Mouse (Mus musculus): ENCODE measurements around the gene Cep41. TPM values are rescaled to one million over a fixed set of nuclear protein-coding genes. Genes with fewer than 3 reads are reported as not detected.

Cep41 gene
- total RNA-seq, 2 experiments from 2014 or later: 2.5 to 2.7 TPM

- intact Hi-C loops (cut with DNase I): no loop called here
These were observed 57.2 kb downstream of the Cep41 start for GRCm38 (mm10) chr6:30636186-30636842.

GRCm38 (mm10) chr6:30635361-30635862 lies 58.1 kb downstream of the Cep41 start:
- no peak for DNase-seq
- intact Hi-C loops (cut with DNase I): no loop called here

More at GRCm38 (mm10) chr6:30636186-30636842, 57.2 kb downstream of the Cep41 start:
- DNase-seq: no peak

GRCm38 (mm10) chr6:30629989-30630388 lies 63.6 kb downstream of the Cep41 start:
- intact Hi-C loops (cut with DNase I): no loop called here
- DNase-seq: no peak

- intact Hi-C loops (cut with DNase I): no loop called here
- DNase-seq: no peak
These were observed 65.4 kb downstream of the Cep41 start for GRCm38 (mm10) chr6:30628152-30628551.

- DNase-seq: no peak
- intact Hi-C loops (cut with DNase I): no loop called here
These were observed 68.8 kb downstream of the Cep41 start for GRCm38 (mm10) chr6:30624763-30625162.

GRCm38 (mm10) chr6:30621986-30622389 lies 71.6 kb downstream of the Cep41 start:
- intact Hi-C loops (cut with DNase I): no loop called here
- no peak for DNase-seq

- no peak for DNase-seq
These were observed 72.6 kb downstream of the Cep41 start for GRCm38 (mm10) chr6:30620994-30621393.

GRCm38 (mm10) chr6:30620591-30620990 lies 73.0 kb downstream of the Cep41 start:
- intact Hi-C loops (cut with DNase I): no loop called here
- DNase-seq: peak in 1 of 2 experiments; percentile 15

More at GRCm38 (mm10) chr6:30620994-30621393, 72.6 kb downstream of the Cep41 start:
- intact Hi-C loops (cut with DNase I): no loop called here

- intact Hi-C loops (cut with DNase I): no loop called here
- DNase-seq: no peak
These were observed 73.9 kb downstream of the Cep41 start for GRCm38 (mm10) chr6:30619606-30620005.

- intact Hi-C loops (cut with DNase I): no loop called here
- DNase-seq: no peak
These were observed 74.8 kb downstream of the Cep41 start for GRCm38 (mm10) chr6:30618735-30619134.

- DNase-seq: no peak
- intact Hi-C loops (cut with DNase I): no loop called here
These were observed 75.5 kb downstream of the Cep41 start for GRCm38 (mm10) chr6:30617959-30618590.

- DNase-seq: no peak
- intact Hi-C loops (cut with DNase I): no loop called here
These were observed 76.3 kb downstream of the Cep41 start for GRCm38 (mm10) chr6:30617020-30617958.

GRCm38 (mm10) chr6:30616491-30616941 lies 77.0 kb downstream of the Cep41 start:
- intact Hi-C loops (cut with DNase I): no loop called here
- no peak for DNase-seq

- no peak for DNase-seq
These were observed 77.8 kb downstream of the Cep41 start for GRCm38 (mm10) chr6:30615741-30616140.

GRCm38 (mm10) chr6:30614251-30614650 lies 79.3 kb downstream of the Cep41 start:
- intact Hi-C loops (cut with DNase I): no loop called here
- DNase-seq: no peak

More at GRCm38 (mm10) chr6:30615741-30616140, 77.8 kb downstream of the Cep41 start:
- intact Hi-C loops (cut with DNase I): no loop called here

GRCm38 (mm10) chr6:30611212-30611611 lies 82.3 kb downstream of the Cep41 start:
- no peak for DNase-seq
- intact Hi-C loops (cut with DNase I): no loop called here

GRCm38 (mm10) chr6:30610710-30611109 lies 82.8 kb downstream of the Cep41 start, which contains the start of gene Cpa5:
Gene Cpa5, plus strand, starts transcription at chr6:30611010.
- DNase-seq: no peak
- intact Hi-C loops (cut with DNase I): no loop called here

- no peak for DNase-seq
- intact Hi-C loops (cut with DNase I): no loop called here
These were observed 87.9 kb downstream of the Cep41 start for GRCm38 (mm10) chr6:30605672-30606071.

GRCm38 (mm10) chr6:30605111-30605510 lies 88.4 kb downstream of the Cep41 start:
- intact Hi-C loops (cut with DNase I): no loop called here
- no peak for DNase-seq

- intact Hi-C loops (cut with DNase I): no loop called here
- no peak for DNase-seq
These were observed 89.1 kb downstream of the Cep41 start for GRCm38 (mm10) chr6:30604342-30604867.

All from heart, postnatal 36 days (tissue).